Mouse (Mus musculus): Measurements from ENCODE around the gene Lrrk2.

Lrrk2 gene

DNA sequence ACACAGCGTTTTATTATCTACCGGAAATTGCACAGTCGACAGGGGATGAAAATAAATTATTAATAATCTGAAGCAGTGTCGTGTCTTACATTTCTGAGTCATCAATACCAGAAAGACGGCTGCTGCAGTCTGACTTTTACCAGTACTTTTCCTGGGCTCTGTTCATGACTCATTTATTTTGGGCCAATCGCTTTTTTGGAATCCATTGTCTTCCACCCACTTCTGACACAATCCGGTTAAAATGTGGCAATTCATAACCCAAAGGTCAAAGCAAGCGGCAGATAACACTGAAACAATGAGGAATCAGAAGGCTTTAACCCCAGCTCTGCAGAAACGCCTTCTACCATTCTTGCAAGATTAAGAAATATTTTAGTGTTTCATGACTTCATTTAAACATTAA is 17.7 kb downstream of the Lrrk2 start:
- DNase-seq (ENCODE audit: low spot score): no peak

DNA sequence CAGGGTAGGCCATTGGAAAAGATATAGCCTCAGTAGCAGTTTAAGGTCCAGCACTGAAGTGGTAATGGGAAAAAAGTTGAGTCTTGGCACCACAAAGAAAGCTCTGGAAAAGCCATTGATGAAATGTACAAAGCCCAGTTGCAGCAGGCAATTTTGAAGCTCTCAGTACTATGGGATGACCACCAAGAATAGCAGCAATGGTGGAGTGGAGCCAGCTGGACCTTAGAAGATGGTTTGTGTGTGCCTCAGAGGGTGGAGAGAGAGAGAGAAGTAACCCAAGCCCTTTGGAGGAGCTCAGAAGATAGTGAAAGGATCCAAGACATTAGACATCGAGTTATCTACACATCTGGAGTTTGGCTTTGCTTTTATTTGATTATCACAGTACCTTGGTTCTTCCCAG is 20.1 kb downstream of the Lrrk2 start:
- DNase-seq (ENCODE audit: low spot score): no peak

DNA sequence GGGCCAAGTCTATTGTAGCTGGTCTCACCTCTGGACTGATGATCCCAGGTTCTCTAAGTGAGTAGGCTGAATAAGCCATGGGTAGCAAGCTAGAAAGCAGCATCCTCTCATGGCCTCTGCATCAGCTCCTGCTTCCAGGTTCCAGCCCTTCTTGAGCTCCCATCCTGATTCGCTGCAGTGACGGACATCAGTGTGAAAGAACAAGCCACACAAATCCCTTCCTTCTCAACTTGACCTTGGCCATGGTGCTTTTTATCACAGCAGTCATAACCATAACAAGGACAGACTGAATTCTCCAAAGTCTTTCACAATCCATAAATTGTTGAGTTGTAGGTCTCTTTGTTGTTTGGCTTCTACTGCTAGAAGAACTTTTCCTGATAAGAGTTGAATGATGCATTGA is 20.9 kb downstream of the Lrrk2 start:
- no peak for DNase-seq (ENCODE audit: low spot score)

DNA sequence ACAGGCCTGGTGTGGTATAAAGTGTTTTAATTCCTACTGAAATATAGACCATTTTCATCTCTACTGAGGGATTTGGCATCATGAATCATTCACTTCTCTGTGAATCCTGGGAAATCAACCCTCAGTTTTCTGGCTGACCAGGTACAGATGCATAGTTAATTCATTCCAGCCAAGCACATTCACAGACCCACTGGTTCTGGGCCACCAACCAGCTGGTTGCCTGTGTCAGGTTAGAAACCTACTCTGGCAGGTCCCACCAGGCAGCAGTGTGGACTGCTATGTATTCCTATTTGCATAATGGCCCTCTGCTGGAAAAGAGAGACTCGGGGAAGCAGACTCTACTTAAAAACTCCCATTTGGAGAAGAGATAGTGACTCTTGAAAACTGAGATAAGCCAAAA is 27.9 kb downstream of the Lrrk2 start:
- no peak for DNase-seq (ENCODE audit: low spot score)

DNA sequence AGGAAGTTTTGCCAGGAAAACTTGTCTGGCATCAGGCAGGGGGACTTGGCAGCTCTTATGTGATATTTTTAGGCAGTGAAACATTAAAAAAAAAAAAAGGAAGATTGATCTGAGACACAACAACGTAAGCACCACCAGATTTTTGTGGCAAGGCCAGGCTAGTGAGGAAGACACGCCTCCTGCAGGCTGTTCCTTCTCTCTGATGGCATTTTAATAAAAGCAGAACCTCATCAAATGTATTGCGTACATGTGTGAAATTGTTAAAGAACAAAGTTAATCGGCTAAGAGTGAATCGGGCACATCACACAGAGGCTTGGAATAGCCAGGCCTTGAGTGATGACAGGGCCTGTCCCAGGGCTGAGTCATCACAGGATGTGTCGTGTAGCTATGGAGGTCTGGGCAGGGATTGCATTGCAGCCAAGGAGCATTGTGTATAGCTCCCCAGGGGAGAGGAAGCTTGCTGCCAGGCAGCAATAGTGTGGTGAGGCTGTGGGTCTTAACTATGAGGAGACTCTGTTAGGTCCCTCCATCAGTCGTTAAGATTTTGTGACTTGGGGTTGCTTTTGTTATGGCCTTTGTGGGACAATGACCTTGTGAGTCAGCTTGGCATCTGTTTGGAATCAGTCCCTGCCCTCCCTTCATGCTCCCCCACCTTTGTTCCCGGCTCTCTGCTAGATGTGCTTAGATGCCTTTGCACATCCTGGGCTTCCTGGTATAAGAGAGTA is 30.2 kb downstream of the Lrrk2 start:
- DNase-seq (ENCODE audit: low spot score): no peak

DNA sequence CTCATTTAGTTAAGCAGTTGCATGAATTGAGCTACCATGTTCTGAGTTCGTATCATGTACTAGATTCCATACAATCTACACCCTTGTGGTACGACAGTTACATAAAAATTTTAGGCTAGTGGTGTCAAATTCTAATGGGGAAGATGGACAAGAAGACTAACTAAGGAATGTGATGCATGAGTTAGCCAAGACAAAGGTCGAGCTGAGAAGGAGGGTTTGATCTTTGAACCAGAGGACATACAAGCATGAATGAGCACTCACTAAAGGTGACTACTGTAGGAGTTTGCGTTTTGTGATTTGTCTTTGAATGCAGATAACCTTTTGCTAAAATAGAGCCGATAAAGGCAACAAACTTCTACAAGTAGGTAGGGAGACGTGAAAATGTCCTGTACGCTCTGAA is 31.1 kb downstream of the Lrrk2 start:
- no peak for DNase-seq (ENCODE audit: low spot score)

DNA sequence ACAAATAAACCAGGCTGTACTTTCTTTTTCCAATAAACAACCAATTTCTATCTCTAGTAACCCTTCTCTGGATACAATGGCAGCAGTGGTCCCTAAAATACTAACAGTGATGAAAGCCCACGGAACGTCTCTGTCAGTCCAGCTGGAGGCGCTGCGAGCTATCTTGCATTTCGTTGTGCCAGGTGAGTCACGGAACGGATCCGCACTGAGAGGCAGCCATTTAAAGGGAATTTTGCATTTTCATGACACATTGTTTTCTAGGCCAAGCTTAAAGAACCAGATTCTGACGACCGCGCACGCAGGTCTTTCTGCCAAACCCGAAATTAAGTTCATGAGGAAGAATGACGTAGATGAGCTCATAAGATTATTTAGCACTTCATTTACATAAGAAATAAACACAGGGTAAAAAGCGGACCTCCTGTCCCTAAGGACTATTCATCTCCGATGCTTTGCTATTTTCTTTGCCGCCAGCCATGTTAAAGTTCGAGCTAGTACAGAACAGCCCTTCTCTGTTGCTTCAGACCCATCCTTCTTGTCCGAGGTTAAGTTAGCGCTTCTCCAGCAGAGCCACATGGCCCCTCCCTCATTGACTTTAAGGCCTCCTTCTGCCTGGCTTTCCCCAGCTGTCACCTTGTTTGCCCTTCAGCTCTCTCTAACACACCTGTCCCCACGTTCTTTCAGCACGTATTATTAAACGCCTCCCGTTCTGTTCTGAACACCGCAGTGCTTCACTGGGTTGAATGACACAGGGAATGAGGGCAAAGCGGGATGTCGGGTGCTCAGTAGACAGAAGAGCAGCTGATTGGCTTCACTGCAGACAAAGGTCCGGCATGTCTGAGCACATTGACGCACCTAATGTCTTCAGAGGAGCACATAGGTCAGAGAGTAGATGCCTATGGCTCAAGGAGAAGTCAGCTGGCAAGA is 36.5 kb downstream of the Lrrk2 start:
- DNase-seq (ENCODE audit: low spot score): no peak

DNA sequence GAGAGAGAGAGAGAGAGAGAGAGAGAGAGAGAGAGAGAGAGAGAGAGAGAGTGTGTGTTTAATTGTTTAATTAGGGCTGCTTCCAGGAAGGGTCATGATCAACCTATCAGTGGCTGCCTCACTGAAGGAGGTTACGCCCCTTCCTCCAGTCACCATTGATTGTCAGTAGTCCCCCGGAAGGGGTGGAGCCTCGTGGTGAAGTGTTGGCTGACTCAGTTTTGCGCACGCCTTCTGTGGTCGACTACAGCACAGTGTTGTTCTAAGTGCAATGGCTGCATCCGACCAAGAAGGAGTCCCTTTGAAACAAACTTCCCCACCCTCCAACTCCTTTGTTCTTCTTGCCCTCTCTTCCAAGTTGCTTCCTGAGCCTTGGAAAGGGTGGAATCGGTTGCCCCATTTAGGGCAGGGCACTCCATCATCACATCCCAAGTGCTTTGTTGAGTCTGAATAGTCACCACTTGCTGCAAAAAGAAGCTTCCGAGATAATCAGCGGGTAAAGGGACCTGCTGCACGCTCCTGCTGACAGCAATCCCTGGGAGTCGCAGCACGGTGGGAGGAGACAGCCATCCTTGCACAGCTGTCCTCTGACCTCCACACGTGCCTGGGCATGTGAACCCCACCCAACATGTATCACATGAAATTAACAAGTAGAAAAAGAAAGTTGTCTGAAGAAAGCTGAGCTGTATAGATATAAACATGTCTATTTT is 62.4 kb downstream of the Lrrk2 start:
- DNase-seq (ENCODE audit: low spot score): no peak

DNA sequence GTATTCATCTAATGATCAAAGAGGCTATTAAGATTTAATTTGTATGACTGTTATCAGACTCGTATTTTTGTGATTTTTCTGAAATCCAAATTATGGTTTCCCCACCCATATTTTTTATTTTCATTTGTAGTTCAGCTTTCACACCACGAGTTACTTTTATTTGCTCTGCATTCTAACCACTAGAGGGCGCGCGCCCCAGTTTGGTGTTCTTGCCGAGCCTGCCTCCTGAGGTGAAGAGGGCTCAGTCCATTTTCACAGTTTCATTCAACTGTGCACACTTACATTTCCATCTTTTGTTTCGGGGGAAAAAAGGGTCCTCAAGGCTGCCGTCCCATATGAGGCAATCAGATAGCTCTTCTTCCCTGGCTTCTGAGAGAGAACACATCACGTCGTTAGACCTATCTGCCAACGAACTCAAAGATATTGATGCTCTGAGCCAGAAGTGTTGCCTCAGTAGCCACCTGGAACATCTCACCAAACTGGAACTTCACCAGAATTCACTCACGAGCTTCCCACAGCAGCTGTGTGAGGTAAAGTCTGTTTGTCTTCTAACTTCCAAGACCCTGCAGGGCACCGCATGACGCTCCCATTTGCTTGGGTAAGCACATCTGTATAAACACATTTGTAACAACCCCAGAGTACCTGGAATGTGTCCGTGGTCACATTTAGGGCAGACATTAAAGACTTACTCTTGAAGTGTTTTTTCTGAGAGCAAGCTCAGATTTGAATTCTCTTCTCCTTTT is 64.0 kb downstream of the Lrrk2 start:
- peak; percentile 25 for DNase-seq (ENCODE audit: low spot score)

DNA sequence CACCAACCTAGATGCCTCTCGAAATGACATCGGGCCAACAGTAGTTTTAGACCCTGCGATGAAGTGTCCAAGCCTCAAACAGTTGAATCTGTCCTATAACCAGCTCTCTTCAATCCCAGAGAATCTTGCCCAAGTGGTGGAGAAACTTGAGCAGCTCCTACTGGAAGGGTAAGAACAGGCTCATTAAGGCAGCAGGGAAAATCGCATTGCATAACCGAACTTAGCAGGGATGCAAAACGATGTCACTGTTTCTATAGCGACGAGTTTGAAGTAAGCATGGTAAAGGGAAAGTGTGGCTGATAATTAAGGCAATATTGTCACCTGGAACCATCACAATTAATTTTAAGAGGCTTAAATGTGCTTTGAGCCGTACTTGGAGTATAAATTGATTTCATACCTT is 65.8 kb downstream of the Lrrk2 start:
- no peak for DNase-seq (ENCODE audit: low spot score)

DNA sequence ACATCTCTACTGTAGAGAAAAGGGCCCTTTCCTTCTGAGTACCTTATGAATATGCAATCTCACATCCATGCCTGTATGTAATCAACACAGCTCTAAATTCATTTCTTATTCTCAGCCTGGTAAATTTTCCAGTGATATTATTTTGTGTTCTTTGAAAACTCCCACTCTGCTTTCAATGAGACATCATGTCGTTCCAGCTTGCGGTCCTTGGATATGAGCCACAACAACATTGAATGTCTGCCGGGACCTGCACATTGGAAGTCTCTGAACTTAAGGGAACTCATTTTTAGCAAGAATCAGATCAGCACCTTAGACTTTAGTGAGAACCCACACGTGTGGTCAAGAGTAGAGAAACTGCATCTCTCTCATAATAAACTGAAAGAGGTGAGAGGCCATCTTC is 72.5 kb downstream of the Lrrk2 start:
- DNase-seq (ENCODE audit: low spot score): no peak

DNA sequence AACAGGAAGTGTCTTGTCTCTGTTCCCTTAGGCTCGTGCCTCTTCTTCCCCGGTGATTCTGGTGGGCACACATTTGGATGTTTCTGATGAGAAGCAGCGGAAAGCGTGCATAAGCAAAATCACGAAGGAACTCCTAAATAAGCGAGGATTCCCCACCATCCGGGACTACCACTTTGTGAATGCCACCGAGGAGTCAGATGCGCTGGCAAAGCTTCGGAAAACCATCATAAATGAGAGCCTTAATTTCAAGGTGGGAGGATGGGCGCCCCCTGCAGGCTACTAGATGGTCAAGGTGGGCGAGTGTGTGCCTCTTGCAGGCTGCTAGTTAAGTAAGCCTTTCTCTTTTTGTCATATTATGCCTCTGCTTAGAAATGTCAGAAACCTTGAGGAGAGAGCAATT is 79.1 kb downstream of the Lrrk2 start:
- DNase-seq (ENCODE audit: low spot score): peak; percentile 7

DNA sequence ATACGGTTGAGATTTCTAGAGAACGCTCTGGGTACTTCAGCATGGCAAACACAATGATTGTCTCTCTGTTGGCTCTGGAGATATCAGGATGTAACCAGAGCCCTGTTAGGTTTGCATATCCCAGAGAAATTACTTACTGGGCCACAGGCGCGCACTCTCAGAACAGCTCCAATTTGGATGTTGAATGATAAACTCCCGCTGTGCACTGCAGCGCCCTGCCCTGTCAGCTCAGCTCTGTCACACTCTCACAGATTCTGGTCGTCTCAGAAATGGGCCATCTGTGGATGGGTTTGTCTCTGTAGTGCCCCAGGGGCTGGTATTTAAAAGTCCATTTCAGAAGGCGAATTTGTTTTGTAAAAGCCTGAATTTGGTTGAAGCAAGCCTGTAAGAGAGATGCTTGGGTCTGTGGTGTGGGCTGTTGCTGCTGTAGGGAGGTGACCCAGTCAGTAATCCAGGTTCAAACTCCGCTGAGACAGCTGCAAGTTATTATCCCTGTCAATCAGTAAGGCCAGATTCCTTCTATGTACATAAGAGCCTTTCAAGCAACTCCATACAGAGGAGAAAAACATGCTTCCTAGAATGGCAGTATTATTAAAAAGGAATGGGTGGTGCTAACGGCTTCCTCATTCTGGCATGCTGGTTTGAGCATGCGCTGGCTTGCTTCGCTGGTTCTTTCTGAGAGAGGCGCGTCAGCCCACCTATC is 80.6 kb downstream of the Lrrk2 start:
- DNase-seq (ENCODE audit: low spot score): no peak

DNA sequence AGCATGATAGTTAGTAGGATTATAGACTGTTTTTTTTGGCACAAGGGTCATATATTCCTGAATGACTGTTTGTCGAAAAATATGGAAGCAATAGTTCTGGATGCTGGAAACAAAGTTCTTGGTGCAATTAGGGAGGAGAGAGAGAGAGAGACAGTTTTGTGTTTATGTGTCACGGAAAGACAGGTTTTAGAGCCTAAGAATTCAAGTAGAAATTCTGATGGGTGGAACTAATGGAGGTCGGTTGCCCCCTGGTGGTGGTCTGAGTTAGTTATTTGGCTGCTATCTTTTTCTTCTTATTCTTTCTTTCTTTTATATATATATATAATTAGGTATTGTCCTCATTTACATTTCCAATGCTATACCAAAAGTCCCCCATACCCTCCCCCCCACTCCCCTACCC is 81.6 kb downstream of the Lrrk2 start:
- DNase-seq (ENCODE audit: low spot score): peak; percentile 42

DNA sequence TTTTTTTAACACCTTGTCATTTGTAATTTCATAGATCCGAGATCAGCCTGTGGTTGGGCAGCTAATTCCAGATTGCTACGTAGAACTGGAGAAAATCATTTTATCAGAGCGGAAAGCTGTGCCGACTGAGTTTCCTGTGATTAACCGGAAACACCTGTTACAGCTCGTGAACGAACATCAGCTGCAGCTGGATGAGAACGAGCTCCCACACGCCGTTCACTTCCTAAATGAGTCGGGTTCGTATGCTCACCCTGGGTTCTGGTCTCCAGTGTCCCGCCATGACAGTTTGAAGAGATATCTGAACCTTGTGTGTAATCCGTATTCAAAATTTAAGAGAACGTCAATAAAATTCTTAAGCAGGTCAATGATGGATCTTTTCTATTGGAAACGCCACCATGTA is 82.8 kb downstream of the Lrrk2 start:
- DNase-seq (ENCODE audit: low spot score): no peak

DNA sequence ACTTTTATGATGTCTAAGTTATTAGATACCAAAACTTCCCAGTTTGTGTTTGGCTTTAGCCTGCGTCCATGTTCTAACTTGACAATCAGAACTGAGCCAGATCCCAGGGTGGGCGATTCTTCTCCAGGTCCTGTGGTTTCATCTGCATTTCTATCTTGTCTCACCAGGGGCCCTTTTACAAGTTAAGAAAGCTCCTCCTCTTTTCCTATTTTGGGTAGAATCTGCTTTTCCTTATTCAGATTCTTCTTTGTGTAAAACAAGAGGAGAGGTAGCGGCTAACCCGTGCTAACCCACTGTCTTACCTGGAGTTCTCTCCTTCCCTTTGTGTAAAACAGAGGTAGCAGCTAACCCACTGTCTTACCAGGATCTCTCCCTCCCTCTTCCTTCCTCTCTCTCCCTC is 99.1 kb downstream of the Lrrk2 start:
- no peak for DNase-seq (ENCODE audit: low spot score)

DNA sequence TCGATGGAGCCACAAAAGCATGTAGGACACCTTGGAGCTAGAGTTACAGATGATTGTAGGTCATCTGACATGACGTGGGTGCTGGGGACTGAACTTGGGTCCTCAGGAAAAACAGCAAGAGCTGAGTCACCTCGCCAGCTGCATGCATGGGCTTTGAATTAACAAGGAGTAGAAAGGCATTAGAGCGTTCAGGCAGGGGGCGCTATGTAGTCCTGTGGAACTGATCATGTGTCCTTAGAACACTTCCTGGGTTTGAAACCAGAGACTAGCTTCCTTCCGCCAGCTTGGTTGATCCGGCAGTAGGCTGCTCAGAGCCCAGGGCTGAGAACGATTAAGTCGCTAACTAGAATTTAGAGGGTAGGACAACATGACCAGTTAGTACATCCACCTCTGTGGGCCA is 106.2 kb downstream of the Lrrk2 start:
- no peak for DNase-seq (ENCODE audit: low spot score)

DNA sequence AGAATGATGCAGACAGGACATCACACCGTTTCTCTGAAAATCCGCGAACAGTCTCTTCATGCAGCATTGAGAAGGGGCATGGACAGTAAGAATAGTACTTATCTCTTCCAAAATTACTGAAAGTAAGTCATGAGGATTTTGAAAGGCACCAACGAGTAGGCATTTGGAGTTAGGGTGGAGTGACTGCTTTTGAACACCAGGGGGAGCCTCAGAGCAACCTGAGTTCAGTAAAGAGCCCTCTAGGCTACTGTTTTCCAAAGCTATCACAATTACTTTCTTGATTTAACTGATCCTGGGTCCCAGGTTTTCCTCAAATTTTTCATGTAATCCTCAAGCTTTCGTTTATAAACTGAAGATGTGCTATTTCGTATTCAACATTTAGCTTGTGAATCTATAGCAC is 108.2 kb downstream of the Lrrk2 start:
- DNase-seq (ENCODE audit: low spot score): peak; percentile 19

DNA sequence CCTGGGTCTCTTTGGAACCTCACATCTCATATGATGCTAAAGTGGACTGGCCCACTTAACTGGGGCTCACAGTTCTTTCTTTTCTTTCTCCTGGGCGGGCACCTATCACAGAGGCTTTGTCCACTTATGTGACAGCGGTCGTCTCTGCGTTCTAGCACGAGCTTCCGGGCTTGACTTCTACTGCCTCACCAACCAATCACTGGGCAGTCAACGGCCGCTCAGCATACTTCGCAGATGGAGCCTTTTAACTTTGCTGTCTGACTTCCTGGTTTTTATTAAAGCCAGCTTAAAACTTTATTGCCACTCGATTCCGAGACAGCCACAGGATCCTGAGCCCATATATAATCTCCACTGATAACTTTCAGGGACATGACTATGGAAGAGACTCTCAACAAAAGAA is 115.4 kb downstream of the Lrrk2 start:
- no peak for DNase-seq (ENCODE audit: low spot score)

DNA sequence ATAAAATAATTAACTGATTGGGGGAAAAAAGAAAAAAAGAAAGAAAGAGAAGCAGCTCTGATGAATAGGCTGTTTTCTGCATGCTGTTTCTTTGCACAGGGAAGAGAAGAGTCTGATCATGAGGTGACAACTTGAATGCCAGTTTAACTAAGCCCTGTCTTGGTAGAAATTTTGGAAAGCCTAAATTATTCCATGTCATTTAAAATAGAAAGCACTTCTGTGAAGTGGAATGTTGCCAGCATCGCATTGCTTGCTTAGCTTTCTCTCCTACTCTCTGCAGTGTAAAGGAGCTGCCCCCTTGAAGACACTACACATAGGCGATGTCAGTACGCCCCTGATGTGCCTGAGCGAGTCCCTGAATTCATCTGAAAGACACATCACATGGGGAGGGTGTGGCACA is 133.5 kb downstream of the Lrrk2 start:
- DNase-seq (ENCODE audit: low spot score): no peak

DNA sequence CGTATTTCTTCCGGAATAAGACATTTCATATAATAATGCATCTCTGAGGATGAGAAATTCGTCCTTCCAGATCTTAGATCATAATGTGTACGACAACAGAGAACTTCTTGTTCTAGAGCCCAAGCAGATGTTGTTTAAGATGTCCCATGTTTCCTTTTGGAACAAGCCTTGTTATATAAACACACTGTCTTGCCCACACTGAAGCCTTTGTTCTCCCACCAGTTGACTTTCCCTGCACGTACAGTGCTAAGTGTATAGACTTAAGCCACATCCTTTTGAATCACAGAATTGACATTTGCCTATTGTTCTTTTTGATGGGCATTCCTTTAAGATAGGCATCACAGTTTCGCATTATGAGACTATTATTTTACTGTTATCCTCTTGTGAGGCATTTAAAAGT is 162.3 kb downstream of the Lrrk2 start:
- DNase-seq (ENCODE audit: low spot score): no peak

DNA sequence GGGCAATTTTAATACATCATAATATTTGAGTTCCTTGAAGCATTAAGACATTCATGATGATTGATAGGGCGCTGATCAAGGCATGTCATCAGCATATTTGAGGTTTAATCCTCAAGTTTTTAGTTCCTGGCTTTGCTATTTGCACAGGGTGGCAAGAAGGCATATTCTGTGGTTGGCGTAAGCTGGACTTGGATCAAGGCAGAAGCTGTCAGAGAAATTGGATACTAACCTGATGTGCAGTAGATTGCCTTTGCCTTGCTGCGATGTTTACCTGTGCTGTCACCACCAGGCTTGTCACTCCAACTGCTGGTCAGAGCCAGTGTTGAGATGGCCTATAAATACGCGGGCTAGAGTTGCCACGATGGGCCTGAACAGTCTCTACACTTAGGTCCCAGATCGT is 165.0 kb downstream of the Lrrk2 start, which contains the start of gene Smgc:
Gene Smgc, plus strand, starts transcription at position 301 of the 400 bp plus-strand sequence.
- no peak for DNase-seq (ENCODE audit: low spot score)
